Mouse (Mus musculus): ENCODE measurements around the gene Mindy4.

The Mindy4 gene

DNA sequence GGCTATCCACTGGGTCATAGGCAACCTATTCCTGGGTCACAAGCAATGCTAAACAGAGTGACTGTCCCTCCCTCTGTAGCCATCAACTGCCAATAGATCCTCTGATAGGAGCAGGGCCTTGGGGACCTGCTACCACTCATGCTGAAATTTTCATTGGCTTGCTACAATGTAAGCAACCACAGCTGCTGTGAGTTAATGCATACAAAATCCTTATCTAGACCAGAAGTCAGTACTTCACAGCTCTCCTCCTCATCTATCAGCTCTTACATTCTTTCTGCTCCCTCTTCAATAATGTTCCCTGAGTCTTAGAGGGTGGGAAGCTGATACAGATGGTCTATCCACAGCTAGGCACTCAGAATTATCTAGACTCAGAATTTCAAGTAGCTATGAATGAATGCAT lies 163.9 kb downstream of the Mindy4 start:
- no peak for DNase-seq (ENCODE audit: low read depth, low spot score)
